Mouse (Mus musculus): ENCODE data around the gene Slamf9. TPM values are rescaled to one million over a fixed set of nuclear protein-coding genes. Genes with fewer than 3 reads are reported as not detected.

Slamf9 gene
- polyA plus RNA-seq, 1 experiment from 2014 or later = not detected

DNA sequence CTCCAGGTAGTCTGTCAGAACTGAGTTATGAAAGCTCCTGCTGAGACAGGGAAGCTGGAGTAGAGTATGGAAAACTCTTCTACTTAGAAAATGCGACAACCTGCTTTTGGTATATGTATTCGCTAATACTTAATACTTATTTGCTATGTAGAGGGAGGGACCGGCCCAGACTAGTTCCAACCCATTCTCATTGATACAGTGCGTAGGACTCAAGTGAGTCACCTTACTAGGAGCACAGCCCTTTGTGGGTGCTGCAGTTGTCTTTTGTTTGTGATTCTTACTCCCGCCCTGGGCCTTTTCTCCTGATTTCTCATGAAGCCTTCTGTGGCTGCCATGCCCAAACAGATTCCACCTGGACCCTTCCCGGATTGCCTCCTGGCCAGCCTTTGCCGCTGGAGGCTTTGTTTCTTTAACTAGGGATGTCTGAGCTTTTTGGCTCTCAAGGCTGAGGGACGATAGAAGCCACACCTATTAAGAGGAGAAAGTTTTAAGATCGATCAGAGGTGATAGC lies 33.2 kb upstream of the Slamf9 start:
- 87% methylated on average over 9 of the region's 9 CpGs for WGBS
- Histone ChIP-seq H3K4me1 (replicated peaks) (no peaks in the 10 kb centered on the region), H3K9me3 (no peaks in the 10 kb centered on the region), H3K27me3 (ENCODE audit: insufficient read depth, poor library complexity, severe bottlenecking) (no peaks in the 10 kb centered on the region), H3K36me3 (no peaks in the 10 kb centered on the region), H3K27ac (no peak overlapping the region), H3K4me3 (no peak overlapping the region)
- no peak for DNase-seq (ENCODE audit: low spot score)

DNA sequence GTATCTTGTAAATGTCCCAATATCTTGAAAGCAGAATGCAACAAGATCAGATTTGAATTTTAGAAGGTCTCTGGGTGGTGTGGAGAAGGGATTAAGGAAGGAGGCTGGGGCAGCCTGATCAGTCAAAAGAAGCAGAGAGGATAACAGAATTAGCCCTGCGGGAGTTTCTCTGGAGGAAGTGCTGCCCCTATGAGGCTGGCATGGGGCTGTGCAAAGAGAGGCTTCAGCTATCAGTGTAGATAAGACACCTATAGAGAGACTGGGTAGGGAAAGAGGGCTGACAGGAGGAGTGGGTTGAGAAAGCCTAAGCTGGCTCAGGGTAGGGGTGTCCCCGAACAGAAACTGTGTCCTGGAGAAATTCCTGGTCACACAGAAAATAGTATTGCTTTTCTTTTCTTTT lies 24.9 kb upstream of the Slamf9 start:
- peaks cover 2% of the 10 kb centered on the region; the same call in 1 of the 2 replicates for H3K27me3 ChIP-seq (ENCODE audit: insufficient read depth, poor library complexity, severe bottlenecking)
- H3K36me3 ChIP-seq = no peaks in the 10 kb centered on the region
- WGBS = 24% methylated on average over 2 of the region's 2 CpGs
- H3K4me1 ChIP-seq (replicated peaks) = peaks cover 8% of the 10 kb centered on the region
- H3K9me3 ChIP-seq = no peaks in the 10 kb centered on the region
- H3K4me3 ChIP-seq = no peak overlapping the region
- no peak for DNase-seq (ENCODE audit: low spot score)
- no peak overlapping the region for H3K27ac ChIP-seq

- WGBS = 38% methylated on average over 17 of the region's 17 CpGs
- Histone ChIP-seq H3K27ac (no peak overlapping the region), H3K4me1 (replicated peaks) (peaks cover 15% of the 10 kb centered on the region), H3K9me3 (no peaks in the 10 kb centered on the region), H3K36me3 (no peaks in the 10 kb centered on the region), H3K27me3 (ENCODE audit: insufficient read depth, poor library complexity, severe bottlenecking) (peaks cover 2% of the 10 kb centered on the region; the same call in 1 of the 2 replicates), H3K4me3 (no peak overlapping the region)
- no peak for DNase-seq (ENCODE audit: low spot score)
Observed at GRCm38 (mm10) chr1:172450848-172451470, 24.2 kb upstream of the Slamf9 start.

GRCm38 (mm10) chr1:172452911-172453310 lies 22.2 kb upstream of the Slamf9 start:
- H3K4me1 ChIP-seq (replicated peaks) = peaks cover 18% of the 10 kb centered on the region
- 77% methylated on average over 2 of the region's 2 CpGs for WGBS
- H3K4me3 ChIP-seq = no peak overlapping the region
- peaks cover 2% of the 10 kb centered on the region; the same call in 1 of the 2 replicates for H3K27me3 ChIP-seq (ENCODE audit: insufficient read depth, poor library complexity, severe bottlenecking)
- no peaks in the 10 kb centered on the region for H3K9me3 ChIP-seq
- DNase-seq (ENCODE audit: low spot score) = no peak
- no peaks in the 10 kb centered on the region for H3K36me3 ChIP-seq
- H3K27ac ChIP-seq = no peak overlapping the region

- H3K4me3 ChIP-seq = no peak overlapping the region
- H3K27ac ChIP-seq = no peak overlapping the region
- peaks cover 2% of the 10 kb centered on the region; the same call in 1 of the 2 replicates for H3K27me3 ChIP-seq (ENCODE audit: insufficient read depth, poor library complexity, severe bottlenecking)
- no peaks in the 10 kb centered on the region for H3K36me3 ChIP-seq
- H3K4me1 ChIP-seq (replicated peaks) = peaks cover 18% of the 10 kb centered on the region
- WGBS = 96% methylated on average over 2 of the region's 2 CpGs
- DNase-seq (ENCODE audit: low spot score) = no peak
- H3K9me3 ChIP-seq = no peaks in the 10 kb centered on the region
Observed at GRCm38 (mm10) chr1:172453810-172454209, 21.3 kb upstream of the Slamf9 start.

GRCm38 (mm10) chr1:172455416-172455815 lies 19.7 kb upstream of the Slamf9 start:
- no peak for DNase-seq (ENCODE audit: low spot score)
- H3K4me1 ChIP-seq (replicated peaks) = peaks cover 18% of the 10 kb centered on the region
- no peaks in the 10 kb centered on the region for H3K9me3 ChIP-seq
- WGBS = 8% methylated on average over 4 of the region's 4 CpGs
- H3K4me3 ChIP-seq = no peak overlapping the region
- H3K27ac ChIP-seq = no peak overlapping the region
- H3K36me3 ChIP-seq = no peaks in the 10 kb centered on the region
- peaks cover 2% of the 10 kb centered on the region; the same call in 1 of the 2 replicates for H3K27me3 ChIP-seq (ENCODE audit: insufficient read depth, poor library complexity, severe bottlenecking)

DNA sequence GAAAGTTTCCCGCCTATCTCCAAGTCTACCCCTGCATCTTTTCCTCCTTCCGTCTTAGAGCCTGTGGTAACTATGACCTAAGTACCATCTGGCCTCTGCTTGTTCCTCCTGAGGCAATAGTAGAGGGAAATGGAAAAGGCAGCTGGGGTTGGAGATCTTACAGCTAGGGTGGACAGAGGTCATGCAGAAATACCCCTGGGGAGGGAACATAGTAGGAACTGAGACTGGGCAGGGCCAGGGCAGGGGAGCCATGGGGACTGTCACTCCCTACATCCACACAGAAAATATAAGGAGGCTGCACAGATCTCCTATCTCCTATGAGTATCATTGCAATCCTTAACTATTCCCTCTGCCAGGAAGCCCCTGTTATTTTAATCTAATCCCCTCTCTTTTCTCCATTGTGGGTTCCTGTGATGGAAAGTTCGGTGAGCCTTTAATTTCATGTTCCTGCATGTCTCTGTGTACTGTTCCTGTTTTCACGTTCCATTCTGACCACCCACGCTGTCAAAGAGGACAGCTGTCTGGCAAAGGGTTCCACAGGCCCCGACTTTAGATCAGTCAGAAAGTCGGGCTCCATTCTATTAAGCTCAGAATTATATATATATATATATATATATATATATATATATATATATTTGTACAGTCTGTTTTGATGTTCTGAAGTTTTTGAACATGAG lies 19.0 kb upstream of the Slamf9 start:
- peaks cover 11% of the 10 kb centered on the region; the same call in 1 of the 2 replicates for H3K4me1 ChIP-seq (replicated peaks)
- H3K27ac ChIP-seq = no peak overlapping the region
- H3K27me3 ChIP-seq (ENCODE audit: insufficient read depth, poor library complexity, severe bottlenecking) = no peaks in the 10 kb centered on the region
- no peak for DNase-seq (ENCODE audit: low spot score)
- no peak overlapping the region for H3K4me3 ChIP-seq
- H3K36me3 ChIP-seq = no peaks in the 10 kb centered on the region
- 73% methylated on average over 7 of the region's 7 CpGs for WGBS
- H3K9me3 ChIP-seq = no peaks in the 10 kb centered on the region

DNA sequence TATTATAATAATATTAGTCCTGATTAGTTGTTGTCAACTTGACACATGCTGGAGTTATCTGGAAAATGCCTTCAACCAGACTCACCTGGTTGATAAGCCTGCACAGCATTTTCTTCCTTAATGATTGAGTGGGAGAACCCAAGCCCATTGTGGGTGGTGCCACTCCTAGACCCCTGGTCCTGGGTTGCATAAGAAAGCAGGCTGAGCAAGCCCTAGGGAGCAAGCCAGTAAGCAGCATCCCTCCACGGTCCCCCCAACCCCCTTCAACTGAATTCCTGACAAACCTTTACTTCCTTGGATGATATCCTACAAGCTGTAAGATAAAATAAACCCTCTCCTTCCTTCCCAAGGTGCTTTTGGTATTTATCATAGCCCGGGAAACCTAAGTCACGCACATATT lies 18.0 kb upstream of the Slamf9 start:
- H3K36me3 ChIP-seq = no peaks in the 10 kb centered on the region
- no peak overlapping the region for H3K27ac ChIP-seq
- no peaks in the 10 kb centered on the region for H3K27me3 ChIP-seq (ENCODE audit: insufficient read depth, poor library complexity, severe bottlenecking)
- no peaks in the 10 kb centered on the region for H3K9me3 ChIP-seq
- H3K4me3 ChIP-seq = no peak overlapping the region
- H3K4me1 ChIP-seq (replicated peaks) = peaks cover 9% of the 10 kb centered on the region; the same call in 1 of the 2 replicates
- WGBS = 95% methylated on average over 3 of the region's 3 CpGs
- DNase-seq (ENCODE audit: low spot score) = no peak

GRCm38 (mm10) chr1:172458041-172458440 lies 17.1 kb upstream of the Slamf9 start:
- H3K9me3 ChIP-seq = no peaks in the 10 kb centered on the region
- no peak overlapping the region for H3K4me3 ChIP-seq
- H3K27me3 ChIP-seq (ENCODE audit: insufficient read depth, poor library complexity, severe bottlenecking) = no peaks in the 10 kb centered on the region
- H3K4me1 ChIP-seq (replicated peaks) = peaks cover 9% of the 10 kb centered on the region; the same call in 1 of the 2 replicates
- 83% methylated on average over 3 of the region's 3 CpGs for WGBS
- no peaks in the 10 kb centered on the region for H3K36me3 ChIP-seq
- no peak for DNase-seq (ENCODE audit: low spot score)
- no peak overlapping the region for H3K27ac ChIP-seq

DNA sequence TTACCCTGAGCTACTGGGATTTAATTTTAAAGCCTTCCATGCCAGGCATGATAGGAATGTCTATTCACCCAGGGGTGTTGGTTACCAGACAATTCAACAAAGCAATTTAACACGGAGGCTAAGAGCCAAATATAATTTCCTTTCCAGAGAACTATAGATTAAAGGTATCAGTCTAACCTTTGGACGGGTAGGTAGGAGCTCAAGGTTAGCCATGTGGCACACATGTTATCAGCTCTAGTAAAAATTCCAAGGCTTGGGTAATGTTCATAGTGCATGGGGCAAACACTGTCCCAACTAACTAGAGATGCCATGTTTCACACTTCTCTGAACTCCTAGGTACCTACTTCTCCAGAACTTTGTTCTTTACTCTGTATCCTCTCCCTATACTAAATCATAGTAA lies 13.6 kb upstream of the Slamf9 start:
- Histone ChIP-seq H3K9me3 (no peaks in the 10 kb centered on the region), H3K27me3 (ENCODE audit: insufficient read depth, poor library complexity, severe bottlenecking) (no peaks in the 10 kb centered on the region), H3K36me3 (no peaks in the 10 kb centered on the region), H3K27ac (no peak overlapping the region), H3K4me1 (replicated peaks) (0 out of 2 replicates have a peak, but pooled peaks cover 4% of the 10 kb centered on the region), H3K4me3 (no peak overlapping the region)
- WGBS = 81% methylated on average over 2 of the region's 2 CpGs
- DNase-seq (ENCODE audit: low spot score) = no peak

DNA sequence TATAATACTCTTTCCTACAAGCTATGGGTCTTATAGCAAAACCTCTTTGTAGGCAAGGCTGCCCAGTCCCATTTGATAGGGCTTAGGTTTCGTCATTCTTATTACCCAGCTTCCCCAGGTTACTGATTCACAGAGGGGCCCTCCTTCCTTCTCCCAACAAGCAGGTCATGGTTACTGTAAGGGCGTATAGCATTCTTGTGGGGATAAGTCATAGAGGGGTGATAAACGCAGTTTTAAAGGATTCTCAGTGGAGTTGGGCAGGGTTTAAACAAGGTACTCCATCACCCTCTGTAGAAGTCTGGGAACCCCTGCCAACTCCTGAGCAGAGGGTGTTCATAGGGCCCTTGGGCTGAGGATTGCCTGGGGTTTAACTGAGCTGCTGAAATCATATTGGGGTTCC lies 12.6 kb upstream of the Slamf9 start:
- WGBS = 83% methylated on average over 3 of the region's 3 CpGs
- no peaks in the 10 kb centered on the region for H3K27me3 ChIP-seq (ENCODE audit: insufficient read depth, poor library complexity, severe bottlenecking)
- no peak overlapping the region for H3K27ac ChIP-seq
- 0 out of 2 replicates have a peak, but pooled peaks cover 4% of the 10 kb centered on the region for H3K4me1 ChIP-seq (replicated peaks)
- no peak overlapping the region for H3K4me3 ChIP-seq
- no peaks in the 10 kb centered on the region for H3K36me3 ChIP-seq
- DNase-seq (ENCODE audit: low spot score) = no peak
- no peaks in the 10 kb centered on the region for H3K9me3 ChIP-seq

DNA sequence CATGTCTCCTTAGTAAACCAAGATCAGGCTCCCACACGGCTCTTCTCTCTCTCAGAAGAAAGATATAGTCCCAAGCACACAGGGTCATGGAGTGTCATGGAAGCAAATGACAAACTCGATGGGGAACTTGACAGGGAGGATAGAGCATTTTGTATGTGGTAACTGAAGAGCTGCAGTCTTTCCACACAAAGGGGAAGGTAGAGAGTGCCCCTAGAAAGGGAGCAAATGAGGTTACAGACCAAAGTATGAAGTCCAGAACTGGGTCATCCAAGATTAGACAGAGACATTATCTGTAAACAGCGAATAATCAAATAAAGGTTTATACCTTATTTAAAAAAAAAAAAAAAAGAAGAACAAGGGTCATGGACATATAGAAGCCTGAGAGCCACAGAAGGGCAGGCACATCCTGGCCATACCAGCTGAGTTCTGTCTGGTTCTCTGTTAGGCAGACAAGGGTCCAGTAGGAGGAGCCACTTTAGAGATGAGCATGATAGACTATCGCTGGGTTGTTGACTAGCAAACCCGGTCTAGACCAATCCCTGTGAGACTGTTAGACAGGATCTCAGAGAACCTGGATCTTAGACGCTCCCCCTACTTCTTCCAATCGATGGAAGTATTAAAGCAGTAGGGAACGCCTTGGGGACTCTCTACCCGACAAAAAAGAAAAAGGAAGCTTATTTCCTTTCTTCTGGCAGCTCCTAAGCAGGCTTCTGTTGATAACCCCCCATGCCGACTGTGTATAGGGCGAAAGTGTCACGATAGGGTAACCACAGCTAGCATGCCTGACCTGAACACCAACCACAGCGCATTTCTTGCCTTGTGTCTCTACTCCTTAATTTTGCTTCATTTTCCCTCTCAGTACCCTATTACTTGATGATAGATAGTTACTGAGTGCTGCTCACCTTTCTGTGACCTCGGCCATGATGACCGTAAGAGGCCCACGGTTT lies 11.5 kb upstream of the Slamf9 start:
- H3K9me3 ChIP-seq = no peaks in the 10 kb centered on the region
- no peaks in the 10 kb centered on the region for H3K27me3 ChIP-seq (ENCODE audit: insufficient read depth, poor library complexity, severe bottlenecking)
- H3K36me3 ChIP-seq = no peaks in the 10 kb centered on the region
- 88% methylated on average over 16 of the region's 16 CpGs for WGBS
- H3K27ac ChIP-seq = no peak overlapping the region
- no peak for DNase-seq (ENCODE audit: low spot score)
- no peak overlapping the region for H3K4me3 ChIP-seq
- peaks cover 4% of the 10 kb centered on the region; the same call in 1 of the 2 replicates for H3K4me1 ChIP-seq (replicated peaks)

Data from hindbrain, embryonic 10.5 days (tissue).